Mouse (Mus musculus): ENCODE measurements at regions not wholly inside any gene's neighbourhood (a gene's known extent, or its start where the extent isn't known, plus 50 kb on each side); places are given as distances from the start of the nearest gene placed in this dataset.

DNA sequence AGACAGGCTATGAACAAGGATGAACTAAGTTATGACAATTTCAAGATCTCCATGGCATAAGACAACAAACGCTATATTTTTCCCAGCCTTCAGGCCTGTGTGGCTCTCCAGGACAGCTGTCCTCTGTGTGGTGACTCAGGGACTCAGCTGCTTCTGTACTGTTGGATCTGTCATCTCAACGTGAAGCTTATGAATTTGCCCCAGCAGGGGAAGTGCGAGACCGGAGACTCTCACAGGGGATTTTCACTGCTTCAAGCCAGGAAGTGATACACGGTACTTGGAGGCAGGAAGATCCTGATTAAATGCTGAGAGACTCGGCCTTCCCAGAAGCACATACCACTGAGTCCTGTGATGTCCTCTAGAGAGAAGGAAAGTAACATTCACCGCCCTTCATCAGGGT, 116.2 kb downstream of the Cd83 start:
- no peak for TF ChIP-seq CTCF (IDR thresholded peaks at IDR 0.05; ENCODE audit: borderline replicate concordance, extremely low read depth, insufficient read depth, insufficient read length)
- no peak for TF ChIP-seq POLR2A (IDR thresholded peaks at IDR 0.05; ENCODE audit: borderline replicate concordance, extremely low read depth, insufficient read depth, insufficient read length, poor library complexity, severe bottlenecking)

Measured in brain, embryonic 14.5 days (tissue).